Mouse (Mus musculus) c-Kit-positive CD71-negative TER-119-negative erythroid progenitor cells, embryonic 14.5 days (primary cell): Measurements from ENCODE around the gene Psmd3.
"Not testable (repeated sequence)": the region's sequence is repeated elsewhere in the genome, so short reads cannot be mapped to it uniquely, and the experiment has no call there.

ENCODE experiments used
- DNase-seq: peaks from one replicate; pipeline ENCODE4 v3.0.0-alpha.2; 2013; ENCODE audit warnings: low read depth

The Psmd3 gene

DNA sequence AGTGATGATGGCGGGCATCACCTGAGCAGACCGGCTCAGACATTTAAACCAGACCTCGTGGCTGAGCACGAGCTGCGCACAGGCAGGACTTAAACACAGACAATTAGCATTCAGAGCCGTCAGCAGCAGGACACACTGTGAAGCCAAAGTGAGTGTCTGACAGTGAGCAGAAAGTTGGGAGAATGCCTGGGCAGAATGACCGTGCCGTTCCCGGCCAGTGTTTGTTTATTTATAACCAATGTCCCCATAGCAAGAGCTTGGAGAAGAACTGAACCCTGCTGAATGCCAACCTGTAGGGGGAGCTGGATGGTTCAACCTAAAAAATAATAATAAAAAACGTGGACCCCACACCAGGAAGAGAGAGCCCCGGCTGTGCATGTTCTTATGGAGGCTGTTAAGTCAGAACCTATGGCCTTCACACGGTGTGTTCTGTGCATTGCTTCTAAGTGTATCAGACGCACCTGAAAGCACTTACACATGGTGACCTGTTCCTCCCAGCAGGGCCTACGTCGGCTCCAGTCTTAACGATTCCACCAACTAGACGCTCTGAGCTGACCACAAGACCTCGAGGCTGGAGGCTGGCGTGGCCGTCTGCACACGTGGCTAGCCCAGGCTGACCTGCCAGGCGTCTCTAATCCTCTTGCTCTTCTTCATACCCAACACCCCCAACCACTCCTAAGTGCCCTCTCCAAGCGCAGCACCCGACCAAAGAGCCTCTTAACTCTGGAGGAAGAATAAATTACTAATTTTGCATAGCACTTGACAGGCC, 39.3 kb downstream of the Psmd3 start:
- DNase-seq = no peak

DNA sequence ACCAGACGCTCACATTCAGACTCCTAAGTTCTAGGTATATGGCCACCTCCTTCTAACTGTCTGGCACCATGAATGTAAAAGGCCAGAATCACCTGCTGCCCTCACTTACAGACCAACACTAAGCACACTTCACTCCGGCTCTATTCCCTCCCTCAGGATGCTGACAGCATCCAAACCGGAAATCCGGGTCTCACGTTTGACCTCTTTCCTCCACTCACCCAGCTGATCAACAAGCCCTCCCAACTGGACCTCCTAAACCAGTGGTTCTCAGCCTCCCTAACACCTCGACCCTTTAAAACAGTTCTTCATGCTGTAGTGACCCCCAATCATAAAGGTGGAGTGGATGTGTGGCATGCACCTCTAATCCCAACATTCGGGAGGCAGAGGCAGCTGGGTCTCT, 40.7 kb downstream of the Psmd3 start:
- DNase-seq = no peak

DNA sequence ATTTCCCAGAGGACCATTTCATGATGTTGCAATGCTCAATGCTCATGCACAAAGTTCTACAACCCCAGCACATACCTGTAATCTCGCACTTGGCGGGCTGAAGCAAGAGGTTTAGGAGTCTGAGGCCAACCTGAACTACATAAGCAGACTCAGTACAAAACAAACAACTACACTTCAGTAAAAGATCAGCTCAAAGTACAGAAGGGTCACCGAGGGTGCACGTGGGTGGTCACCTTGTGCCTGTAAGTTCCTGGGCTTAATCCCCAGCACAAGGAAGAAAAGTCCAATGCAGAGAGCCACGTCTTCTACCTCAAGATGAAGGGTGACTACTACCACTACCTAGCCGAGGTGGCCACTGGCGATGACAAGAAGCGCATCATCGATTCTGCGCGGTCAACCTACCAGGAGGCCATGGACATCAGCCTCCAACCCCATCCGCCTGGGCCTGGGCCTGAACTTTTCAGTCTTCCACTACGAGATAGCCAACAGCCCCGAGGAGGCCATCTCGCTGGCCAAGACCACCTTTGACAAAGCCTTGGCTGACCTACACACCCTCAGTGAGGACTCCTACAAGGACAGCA, 43.7 kb downstream of the Psmd3 start:
- no peak for DNase-seq

DNA sequence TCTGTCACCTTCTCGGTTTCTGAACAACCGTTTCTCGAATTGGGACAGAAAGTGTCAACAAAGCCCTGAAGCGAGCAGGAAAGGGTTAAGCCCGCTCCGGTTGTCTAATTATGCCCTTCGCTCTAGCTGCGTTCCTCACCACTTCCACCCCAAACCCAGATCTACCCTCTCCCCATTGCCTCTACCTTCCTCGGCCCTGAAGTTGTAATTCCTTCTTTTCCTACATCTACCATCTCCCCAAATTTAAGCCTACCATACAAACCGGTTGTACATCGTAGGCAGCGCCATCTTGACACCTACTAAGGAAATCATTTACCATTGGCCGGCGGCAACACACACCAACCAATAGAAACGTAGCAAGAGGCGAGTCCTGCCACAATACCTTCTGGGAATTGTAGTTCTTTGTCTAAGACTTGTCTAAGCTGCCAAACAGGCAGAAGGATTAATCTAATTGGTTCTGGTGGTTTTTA, 46.8 kb downstream of the Psmd3 start, which contains the start of gene Med24:
TSS of gene Med24 (minus strand) at position 317 of the 470 bp plus-strand sequence.
- peak; percentile 83 for DNase-seq

DNA sequence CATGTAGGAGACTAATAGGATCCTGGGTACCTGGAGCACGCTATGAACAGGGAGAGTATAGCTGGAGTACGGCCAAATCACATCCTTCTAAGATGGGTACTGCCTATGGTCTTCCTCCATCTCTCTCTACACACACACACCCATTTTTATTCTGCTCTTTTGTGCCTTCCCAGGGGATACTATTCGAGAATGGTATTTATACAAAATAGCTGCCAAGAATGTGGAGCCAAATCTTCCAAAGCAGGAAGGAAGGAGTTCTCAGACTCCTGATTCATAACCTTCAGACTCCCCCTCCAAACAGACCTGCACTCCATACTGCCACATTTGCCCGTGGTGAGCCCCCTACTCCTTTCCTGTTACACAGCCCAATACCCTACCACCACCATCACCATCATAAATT, 48.4 kb downstream of the Psmd3 start:
- no peak for DNase-seq

DNA sequence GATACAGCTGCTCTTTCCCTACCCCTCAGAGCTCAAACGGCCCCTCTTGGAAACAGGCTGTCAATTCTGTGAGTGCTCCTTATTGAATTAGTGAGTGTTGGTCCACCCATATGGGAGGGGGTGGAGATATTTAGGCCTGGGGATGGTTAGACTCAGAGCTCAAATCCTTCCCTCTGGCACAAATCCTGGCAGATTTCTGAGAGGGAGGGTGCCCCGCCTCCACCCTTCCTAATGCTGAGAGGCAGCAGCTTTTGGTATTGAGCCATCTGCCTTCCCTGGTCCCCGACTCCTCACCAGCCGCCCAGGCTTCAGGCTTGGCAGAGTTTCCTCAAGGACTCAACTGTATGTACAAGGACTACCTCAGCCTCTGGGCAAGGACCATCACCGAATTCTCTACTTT, 48.8 kb downstream of the Psmd3 start:
- no peak for DNase-seq

DNA sequence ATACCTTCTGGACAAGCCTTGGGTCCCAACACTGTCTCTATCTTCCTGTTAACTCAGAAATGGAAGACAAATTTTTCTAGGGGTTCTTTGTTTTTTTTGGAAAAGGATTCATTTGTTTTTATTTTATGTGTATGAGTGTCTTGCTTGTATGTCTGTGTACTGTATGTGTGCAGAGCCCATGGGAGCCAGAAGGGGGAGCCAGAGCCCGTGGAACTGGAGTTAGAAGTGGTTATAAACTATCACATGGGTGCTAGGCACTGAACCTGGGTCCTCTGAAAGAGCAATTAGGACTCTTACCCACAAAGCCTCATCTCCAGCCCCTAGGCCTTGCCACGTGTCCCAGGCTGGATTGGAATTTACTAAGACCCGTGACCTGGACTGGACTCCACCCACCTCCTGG, 51.7 kb downstream of the Psmd3 start:
- DNase-seq = no peak

DNA sequence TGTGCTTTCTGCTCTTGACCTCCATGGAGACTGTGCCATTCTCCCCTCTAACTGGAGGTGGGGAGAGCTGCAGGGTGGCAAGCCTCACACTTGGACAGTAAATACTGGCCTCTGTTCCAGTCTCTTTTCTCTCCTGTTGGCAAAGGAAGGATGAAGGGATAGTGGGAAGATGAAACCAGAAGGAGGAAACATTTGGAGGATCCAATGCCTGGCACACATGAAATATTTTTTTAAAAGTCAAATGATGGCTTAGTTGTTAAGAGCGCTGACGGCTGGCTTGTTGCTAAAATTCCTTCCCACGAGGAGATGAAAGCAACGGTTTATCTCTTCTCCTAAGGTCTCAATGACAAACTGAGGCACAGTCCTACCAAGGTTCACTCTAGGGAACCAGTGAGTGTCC, 52.8 kb downstream of the Psmd3 start:
- no peak for DNase-seq

DNA sequence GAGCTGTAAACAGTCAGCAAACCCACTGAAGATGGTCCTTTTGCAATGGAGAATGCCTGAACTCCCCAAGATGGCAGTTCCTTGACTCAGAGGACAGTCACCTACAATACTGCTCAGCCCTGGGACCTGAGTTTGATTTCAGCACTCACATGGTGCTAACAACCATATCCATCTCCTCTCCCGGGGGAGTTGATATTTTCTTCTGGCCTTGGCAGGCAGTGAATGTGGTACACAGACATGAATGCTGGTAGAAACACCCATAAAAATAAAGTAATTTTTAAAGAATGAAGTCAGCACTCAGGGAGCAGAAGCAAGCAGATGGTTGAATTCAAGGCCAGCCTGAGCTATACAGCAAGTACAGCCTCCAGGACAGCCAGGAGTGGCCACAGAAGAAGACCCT, 53.8 kb downstream of the Psmd3 start:
- DNase-seq = no peak

DNA sequence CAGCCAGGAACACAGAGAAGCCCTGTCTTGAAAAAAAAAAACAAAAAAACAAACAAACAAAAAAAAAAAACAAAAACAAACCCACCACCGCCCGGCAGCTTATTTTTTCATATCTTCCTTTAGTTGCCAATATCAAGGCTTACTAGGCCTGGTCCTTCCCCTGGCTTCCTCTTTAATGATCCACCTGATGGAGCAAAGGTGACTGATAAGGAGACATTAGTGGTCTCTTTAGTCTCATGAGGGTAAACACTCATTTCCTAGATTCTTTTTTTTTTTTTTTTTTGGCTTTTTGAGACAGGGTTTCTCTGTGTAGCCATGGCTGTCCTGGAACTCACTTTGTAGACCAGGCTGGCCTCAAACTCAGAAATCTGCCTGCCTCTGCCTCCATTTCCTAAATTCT, 54.9 kb downstream of the Psmd3 start:
- DNase-seq = not testable (repeated sequence)

DNA sequence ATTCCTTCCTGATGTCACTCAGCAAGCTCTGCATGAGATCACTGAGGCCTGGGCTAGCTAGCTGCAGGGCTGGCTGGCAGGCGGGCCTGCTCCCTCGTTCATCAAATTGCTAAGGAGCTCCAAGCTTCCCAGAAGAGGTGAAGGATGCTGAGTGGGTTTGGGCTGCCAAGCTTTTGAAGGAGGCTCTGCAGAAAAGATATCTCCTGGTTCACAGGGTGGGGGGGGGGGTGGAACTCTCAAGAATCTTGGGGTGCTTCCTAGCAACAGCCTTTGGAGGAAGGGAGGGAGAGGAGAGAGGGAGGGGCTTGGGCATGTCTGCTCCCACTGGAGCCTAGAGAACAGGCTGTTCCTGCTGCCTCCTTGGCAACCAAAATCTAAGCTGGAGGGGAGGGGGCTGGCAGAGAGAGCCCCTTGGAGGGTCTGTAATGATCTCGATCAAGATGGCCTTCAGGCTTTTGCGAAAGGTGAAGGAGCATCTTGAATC, 56.1 kb downstream of the Psmd3 start:
- DNase-seq = no peak

DNA sequence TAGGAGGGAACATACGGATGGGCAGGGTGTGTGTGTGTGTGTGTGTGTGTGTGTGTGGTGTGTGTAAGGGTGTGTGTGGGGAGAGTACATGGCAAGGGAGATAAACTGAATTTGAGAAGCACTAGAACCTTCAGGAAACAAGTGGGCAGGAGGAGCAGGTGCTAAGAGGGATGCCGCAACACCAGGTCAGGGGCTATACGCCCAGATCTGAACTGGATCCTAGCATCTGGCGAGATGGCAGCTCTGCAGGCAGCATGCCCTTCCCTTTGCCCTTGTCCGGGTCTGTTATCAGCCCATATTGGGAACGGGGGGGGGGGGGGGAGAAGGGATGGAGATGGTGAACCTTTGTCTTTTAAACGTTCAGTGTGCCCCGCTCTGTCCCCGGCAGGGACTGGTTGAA, 56.6 kb downstream of the Psmd3 start:
- no peak for DNase-seq

DNA sequence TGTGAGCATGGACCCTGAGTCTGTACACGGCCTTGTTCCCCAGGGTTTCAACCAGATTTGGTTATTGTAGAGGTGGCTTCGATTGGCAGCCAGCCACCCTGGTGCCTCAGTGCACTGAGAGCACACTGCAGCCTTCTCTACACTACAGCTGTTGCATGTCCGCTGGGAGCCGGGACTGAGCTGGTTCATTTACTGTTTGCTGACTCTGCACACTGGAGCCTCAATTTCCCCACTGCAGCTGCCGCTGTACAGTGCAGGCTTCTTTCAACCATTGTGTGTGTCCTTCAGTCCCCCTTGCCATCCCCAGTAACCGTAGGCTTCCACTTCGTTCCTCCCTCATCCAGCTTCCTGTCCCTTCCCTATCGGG, 57.7 kb downstream of the Psmd3 start:
- DNase-seq = no peak

DNA sequence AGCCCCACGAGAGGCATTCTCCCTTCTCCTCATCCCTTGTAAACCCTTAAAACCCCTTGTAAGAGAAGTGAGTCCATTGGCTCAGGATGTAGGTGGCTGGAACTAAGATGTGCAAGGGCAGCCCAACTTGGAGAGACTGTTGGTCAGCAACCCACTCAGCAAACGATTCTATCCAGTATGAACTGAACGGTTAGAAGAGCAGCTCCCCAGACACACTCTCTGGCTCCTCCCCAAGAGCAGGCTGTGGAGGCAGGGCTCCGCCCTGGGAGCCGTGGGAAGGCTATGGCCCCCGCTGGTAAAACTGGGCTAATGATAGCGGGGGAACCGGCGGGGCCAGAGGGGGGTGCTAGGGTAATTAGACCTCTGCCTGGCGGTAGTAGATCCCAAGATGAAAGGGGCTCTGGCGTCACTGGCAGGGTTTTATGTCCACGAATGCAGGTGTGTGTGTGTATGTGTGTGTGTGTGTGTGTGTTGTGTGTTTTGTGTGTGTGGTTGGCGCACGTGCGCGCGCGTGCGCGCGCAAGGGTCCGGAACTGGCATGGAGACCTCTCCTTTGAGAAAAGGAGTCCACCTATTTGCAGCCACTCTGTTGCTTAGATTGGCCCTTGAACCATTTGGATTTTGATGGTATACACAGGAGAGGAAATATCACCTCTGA, 58.2 kb downstream of the Psmd3 start, which contains the start of gene Thra:
TSS of gene Thra (plus strand) at position 246 of the 658 bp plus-strand sequence.
- no peak for DNase-seq

DNA sequence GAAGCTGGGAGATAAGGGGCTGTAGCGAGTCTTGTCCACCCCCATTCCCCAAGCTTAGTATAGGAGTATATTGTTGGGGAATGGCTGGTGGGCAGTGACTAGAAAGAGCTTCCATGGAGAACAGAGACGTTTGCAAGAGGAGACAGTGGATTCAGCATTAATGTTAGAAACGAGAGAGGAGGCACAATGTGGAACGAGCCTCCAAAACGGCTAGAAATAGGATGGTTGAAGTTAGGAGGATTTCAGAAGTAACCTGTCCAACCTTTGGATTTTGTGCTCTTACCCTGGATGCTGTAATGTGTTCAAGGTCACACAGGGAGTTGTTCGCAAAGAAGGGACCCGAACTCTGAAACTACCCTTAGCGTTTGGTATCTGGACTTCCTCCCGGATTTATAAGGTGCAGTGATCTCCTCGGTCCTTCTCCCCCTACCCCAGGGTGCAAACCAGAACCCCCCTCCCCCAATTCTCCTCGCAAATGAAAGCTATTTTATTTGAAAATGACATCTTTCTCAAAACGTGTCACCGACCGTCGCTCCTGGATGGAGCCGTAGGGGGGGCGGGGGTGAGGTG, 58.8 kb downstream of the Psmd3 start:
- DNase-seq = no peak

DNA sequence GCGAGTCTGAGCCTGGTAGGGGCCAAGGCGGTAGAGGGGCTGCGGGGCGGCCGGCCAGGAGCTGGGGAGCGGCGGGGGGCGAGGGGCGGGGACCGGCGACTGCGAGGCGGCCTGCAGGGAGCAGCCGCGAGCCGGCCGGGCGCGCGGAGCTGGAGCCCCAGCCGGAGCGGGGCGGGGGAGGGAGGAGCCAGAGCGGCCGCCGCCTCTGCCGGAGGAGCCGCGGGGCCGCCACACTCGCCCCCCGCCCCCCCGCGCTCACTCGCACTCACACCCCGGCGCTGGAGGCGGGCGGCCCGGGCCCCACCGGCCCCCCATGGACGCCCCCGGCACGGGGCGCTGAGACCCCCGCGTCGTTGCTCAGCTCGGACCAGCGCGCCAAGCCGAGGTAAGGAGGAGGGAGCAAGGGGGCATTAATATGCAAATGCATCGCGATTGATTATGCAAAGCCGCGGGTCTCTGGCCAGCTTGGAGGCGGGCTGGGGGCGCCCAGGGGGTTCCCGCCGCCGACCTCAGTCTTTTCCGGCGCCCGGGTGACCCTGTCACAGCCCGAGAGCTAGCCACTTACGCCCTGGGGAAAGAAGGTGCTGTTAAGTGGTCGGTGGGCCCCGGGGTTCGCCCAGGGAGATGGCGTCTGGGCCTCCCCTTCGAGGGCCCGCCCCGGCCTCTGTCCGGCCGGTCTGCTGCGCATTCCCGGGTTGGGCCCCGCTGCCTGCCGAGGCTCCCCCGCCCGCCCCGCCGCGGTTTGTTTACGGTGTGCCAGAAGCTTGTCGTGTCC, 59.5 kb downstream of the Psmd3 start:
- no peak for DNase-seq

DNA sequence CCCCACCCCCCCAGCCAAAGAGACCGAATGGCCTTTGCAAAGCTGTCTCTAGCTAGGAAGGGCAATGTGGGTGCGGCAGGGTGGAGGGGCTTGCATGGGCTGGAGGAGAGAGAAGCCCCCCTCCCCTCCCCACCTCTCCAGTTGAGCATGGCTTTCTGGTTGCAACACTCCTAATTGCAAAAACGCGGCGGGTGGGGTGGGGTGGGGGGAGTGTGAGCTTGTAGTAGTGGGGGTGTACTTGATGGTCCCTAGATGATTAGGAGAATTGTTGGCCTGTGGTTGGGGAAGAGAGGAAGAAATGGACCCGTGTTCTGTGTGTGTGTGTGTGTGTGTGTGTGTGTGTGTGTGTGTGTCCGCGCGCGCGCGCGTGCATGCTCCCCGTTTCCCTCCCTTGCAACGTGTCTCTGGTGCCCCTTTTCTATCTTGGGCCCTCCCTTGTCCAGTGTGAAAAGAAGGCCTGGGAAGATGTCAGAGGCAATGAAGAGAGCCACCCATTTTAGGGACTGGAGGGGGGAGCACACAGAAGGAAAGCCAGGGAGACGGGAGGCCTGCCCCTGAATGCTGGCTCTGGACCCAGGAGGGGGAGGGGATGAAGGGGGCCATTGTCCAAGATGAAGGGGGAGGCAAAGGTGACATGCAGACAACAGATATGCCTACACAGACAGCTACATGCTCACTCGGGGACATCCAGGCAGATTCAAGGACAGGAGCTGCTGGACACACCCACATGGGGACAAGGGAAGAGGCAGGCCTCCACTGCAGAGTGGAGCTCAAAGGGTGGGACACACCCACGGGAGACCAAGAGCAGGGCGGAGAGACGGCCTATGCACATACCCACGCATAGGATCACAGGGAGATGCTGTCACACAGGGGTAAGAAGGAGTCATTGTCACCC, 60.3 kb downstream of the Psmd3 start:
- no peak for DNase-seq

DNA sequence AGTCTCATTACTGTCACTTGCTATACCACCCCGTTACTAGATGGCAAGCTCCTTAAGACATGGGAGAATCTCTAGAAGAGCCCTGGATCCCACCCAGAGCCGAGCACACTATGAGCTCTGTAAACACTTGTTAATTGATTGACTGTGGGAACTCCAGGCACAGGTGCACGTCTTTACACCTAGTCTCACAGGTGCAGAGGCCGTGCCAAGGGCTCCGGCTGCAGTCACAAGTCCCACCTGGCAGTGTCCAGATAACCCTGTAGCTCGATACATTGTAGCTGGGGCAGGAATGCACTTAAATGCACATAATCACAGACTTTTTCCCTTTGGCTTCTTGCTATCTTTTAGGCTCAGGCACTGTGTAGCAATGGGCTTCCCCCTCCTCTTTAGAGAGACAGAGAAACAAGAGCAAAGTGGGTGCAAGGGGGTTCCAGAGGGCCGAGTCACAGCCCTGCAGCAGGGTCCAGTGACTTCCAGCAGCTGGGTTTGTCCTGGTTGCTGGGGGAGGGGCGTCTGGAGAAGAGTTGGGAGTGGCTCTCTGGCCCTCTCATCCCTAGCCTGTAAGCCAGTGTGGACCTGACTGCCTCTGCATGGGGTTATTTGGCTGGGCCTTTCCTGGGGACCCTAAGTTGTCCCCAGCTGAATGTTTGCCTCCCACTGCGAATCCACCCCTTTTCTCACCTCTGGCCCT, 61.4 kb downstream of the Psmd3 start:
- DNase-seq = no peak

DNA sequence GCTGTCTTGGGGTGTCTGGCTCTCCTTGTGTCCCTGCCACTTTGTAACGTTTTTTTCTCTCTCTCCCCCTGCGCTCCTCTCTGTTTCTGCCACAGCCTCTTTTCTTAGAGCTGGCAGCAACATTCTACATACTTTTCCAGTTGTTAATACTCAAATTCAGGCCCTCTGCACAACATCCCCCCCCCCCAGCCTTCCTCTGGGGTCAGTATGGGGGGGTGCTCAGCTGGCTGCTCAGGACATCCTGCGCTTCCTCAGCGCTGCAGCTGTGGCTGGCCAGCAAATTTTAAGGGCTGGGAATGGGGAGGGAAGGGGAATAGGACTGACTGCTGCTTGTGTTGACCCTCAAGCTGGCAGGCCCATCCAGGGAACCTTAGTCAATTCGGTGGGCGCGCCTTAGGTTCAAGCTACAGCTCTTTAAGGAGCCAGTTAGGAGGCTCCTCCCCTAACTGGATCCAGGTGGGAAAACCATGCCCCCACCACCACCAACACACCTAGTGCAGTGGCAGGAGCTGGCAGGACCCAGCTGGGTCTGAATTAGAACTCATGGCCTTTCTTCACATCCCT, 62.2 kb downstream of the Psmd3 start:
- DNase-seq = no peak
